Mouse (Mus musculus) adrenal gland, postnatal 14 days (tissue): ENCODE data around the gene Vwa3b. TPM values are rescaled to one million over a fixed set of nuclear protein-coding genes. Genes with fewer than 3 reads are reported as not detected.

ENCODE experiments used
- DNase-seq: peaks from one replicate; pipeline ENCODE4 v3.0.0; 2021; ENCODE audit warnings: mixed read lengths
- total RNA-seq: library from RNA; stranded (reverse); gene quantifications from 2 replicates; pipeline ENCODE4 v1.2.3, GENCODE M21; 2021

Vwa3b gene
- total RNA-seq, 1 experiment from 2014 or later: 1.2 TPM

GRCm38 (mm10) chr1:37124696-37125349, 98.4 kb downstream of the Vwa3b start:
- DNase-seq: no peak

GRCm38 (mm10) chr1:37130012-37130570, 103.7 kb downstream of the Vwa3b start:
- DNase-seq: no peak

GRCm38 (mm10) chr1:37131146-37131545, 104.8 kb downstream of the Vwa3b start:
- DNase-seq: peak; percentile 17

DNA sequence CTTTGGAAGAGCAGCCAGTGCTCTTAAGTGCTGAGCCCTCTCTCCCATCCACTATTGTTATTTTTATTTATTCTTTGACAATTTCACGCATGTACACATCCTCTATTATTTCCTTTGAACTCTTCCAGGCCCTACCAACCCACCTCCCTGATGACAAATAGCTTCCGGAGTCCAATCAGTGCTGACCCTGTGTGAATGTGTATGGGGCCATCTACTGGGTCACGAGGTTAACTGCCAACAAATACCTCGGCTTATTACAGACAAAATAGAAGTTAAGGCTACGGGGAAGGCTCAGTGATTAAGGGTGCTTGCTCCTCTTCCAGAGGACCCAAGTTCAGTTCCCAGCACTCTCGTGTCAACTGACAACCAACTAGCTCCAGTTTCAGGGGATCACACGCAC, 106.0 kb downstream of the Vwa3b start:
- DNase-seq: no peak

DNA sequence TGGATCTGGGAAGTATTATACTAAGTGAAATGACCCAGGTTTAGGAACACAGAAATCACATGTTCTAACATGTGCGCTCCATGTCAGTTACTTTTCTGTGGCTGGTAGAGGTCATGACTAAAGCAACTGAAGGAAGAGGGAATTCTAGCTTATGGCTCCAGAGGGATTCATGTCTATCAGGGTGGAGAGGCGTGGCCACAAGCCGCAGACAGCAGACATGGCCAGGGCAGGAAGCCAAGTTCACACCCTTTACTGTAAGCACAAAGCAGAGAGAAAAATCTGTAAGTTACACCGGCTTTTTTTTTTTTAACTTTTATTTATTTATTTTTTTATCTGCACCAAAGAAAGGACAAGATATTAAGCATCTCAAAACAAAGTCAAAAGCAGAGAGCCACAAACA, 119.6 kb downstream of the Vwa3b start:
- no peak for DNase-seq

- DNase-seq: no peak
Measured at GRCm38 (mm10) chr1:37149866-37150265, 123.5 kb downstream of the Vwa3b start.

GRCm38 (mm10) chr1:37151896-37152295, 125.5 kb downstream of the Vwa3b start:
- no peak for DNase-seq

GRCm38 (mm10) chr1:37166066-37166465, 139.7 kb downstream of the Vwa3b start:
- DNase-seq: no peak

DNA sequence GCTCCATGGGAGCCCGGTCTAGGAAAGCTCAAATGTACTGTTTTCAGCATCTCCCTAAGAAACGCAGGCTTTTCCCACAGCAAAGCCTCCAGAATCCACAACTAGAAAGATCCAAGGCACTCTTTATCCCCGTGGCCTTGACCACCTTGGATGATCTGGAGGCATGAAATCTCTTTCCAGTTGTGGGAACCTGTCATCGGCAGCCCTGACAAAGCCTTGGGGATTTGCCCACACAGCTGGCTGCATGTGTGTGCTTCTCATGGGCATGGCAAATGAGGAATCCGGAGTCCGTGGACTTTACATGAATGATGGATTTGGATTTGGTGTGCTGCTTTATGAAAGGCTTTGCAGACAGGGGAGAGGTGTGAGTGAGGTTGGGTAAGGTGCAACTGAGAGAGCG, 141.5 kb downstream of the Vwa3b start:
- DNase-seq: no peak

DNA sequence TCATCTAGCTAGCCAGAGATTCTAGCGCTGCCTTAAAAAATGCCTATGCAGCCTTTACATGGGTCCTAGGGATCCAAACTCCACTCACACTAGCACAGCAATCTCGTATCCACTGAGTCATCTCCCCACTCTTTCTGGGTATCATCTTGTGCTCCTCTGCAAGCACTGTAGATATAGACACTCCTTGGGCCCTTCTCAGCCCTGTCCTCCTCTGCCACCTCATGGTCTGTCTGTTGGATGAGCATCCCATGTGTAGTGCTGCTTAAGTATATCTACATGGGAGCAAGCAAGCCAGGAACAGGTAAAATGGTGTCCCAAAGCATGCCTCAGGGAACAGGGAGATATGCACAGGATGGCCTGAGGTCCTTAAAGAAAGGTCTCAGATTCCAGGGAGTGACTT, 151.5 kb downstream of the Vwa3b start:
- no peak for DNase-seq

- DNase-seq: no peak
Measured at GRCm38 (mm10) chr1:37179852-37180251, 153.5 kb downstream of the Vwa3b start.

- no peak for DNase-seq
Measured at GRCm38 (mm10) chr1:37187050-37187449, 160.7 kb downstream of the Vwa3b start.

GRCm38 (mm10) chr1:37194607-37195006, 168.2 kb downstream of the Vwa3b start:
- no peak for DNase-seq

DNA sequence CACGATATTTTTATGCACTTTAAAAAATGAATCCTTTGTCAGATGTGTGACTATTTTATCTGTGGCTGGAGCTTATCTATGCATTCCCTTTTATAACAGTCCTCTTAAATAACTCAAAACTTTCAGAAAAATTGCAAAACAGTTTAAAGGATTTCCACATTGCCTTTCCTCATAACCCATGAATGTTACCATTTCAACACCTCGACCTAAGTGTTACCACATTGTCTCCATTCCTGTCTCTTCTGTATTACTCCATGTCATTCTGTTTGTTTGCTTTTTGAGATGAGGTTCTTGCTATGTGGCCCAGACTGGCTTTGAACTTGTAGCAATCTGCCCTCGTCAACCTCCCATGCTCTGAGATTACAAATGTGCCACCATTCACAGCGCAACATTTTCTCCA, 175.0 kb downstream of the Vwa3b start:
- DNase-seq: no peak

- DNase-seq: no peak
Measured at GRCm38 (mm10) chr1:37207743-37208142, 181.3 kb downstream of the Vwa3b start.

GRCm38 (mm10) chr1:37212375-37212774, 186.0 kb downstream of the Vwa3b start:
- DNase-seq: no peak

DNA sequence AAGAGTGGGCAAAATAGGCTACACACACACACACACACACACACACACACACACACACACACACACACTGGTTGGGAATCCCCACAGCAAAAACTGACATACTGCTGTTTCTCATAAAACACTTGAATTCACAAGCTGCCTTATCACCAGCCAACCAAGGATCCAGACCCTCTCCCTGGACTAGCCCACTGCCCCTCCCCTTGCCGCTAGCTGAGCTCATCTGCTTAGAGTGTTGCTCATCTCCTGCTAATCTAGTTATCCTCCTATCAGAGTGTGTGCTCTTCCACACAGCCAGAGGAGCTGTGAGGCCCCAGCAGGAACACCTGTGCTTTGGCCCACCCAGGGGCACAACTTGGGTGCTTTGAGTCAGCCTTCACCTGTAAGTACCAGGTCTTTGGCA, 187.7 kb downstream of the Vwa3b start, which contains the start of gene Cnga3:
TSS of gene Cnga3 (plus strand) at position 291 of the 400 bp plus-strand sequence.
- no peak for DNase-seq

DNA sequence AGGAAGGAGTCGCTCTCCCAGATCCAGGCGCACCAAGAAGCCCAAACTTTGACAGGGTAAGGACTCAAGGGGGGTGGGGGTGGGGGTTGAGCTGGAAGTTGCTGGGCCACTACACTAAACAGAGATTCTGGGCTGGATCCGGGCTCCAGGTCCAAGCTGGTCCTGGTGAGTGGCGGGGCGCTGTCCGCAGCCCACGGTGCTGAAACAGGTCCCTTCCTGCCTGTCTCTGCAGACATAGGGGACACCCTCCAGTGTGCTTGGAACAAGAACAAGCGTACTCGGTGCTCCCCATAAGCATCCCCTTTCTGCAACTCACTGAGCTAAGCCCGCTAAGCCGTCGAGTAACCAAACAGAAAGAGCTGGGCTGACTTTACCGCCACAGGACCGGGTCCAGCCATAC, 192.0 kb downstream of the Vwa3b start:
- DNase-seq: peak; percentile 80

DNA sequence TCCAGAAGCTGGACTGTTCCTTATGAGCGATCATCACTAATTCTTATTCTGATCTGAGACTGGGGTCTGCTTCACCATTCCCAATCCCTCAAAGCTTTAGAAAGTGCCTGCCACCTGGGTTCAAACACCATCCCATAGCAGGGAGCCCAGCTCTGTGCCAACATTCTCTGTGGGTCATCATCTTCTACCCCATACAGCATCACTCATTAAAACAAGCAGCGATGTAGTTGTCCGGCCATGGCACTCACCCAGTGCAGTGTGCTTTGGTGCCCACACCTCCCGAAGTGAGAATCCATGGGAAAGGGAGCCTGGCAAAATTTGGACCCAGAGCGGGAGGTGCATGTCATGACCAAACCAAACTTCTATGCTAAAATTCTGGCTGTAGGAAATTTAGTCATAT, 193.2 kb downstream of the Vwa3b start:
- DNase-seq: no peak

GRCm38 (mm10) chr1:37220134-37220907, 193.9 kb downstream of the Vwa3b start:
- peak; percentile 48 for DNase-seq

DNA sequence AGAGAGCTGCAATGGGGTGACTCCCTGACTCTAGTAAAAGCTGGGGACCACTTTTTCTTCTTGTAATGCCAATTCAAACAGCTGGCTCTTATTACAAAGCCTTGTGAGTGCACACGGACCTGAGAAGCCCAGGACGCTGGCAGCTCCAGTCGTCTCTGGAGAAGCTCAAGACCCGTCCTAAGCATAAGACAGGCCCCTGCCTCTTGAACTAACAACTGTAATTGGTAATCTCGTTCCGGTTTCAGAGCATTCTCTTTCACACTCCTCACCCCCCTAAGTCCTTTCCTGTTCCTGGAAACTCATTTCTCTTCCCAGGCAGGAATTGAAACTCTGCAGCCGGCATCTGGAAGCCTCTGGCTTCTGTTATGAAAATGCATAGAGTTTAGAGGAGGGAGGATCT, 195.6 kb downstream of the Vwa3b start:
- no peak for DNase-seq

- no peak for DNase-seq
Measured at GRCm38 (mm10) chr1:37230404-37230803, 204.0 kb downstream of the Vwa3b start.

GRCm38 (mm10) chr1:37231295-37231701, 204.9 kb downstream of the Vwa3b start:
- DNase-seq: peak; percentile 28
